Mouse (Mus musculus) megakaryocyte progenitor cell, adult 5-6 weeks (primary cell): Measurements from ENCODE around the gene Lrrc4c. TPM values are rescaled to one million over a fixed set of nuclear protein-coding genes. Genes with fewer than 3 reads are reported as not detected.

Experiments used
- ATAC-seq: replicated peaks from 2 replicates; pipeline ENCODE4 v1.8.0; 2016; ENCODE audit warnings: mild to moderate bottlenecking, moderate TSS enrichment, inconsistent platforms; ENCODE audit not compliant: poor library complexity
- total RNA-seq, 2 experiments: library from RNA; stranded (forward) in 1 of 2; stranded (reverse) in 1 of 2; fragments of 157-497, 149-512 nt in 1 of 2; fragments of 200-1000 nt in 1 of 2; gene quantifications; 2 replicates each; pipeline versions ENCODE4 v1.2.3 to v1.2.4; 2015 to 2017

Lrrc4c gene
- total RNA-seq, 2 experiments from 2014 or later: not detected

DNA sequence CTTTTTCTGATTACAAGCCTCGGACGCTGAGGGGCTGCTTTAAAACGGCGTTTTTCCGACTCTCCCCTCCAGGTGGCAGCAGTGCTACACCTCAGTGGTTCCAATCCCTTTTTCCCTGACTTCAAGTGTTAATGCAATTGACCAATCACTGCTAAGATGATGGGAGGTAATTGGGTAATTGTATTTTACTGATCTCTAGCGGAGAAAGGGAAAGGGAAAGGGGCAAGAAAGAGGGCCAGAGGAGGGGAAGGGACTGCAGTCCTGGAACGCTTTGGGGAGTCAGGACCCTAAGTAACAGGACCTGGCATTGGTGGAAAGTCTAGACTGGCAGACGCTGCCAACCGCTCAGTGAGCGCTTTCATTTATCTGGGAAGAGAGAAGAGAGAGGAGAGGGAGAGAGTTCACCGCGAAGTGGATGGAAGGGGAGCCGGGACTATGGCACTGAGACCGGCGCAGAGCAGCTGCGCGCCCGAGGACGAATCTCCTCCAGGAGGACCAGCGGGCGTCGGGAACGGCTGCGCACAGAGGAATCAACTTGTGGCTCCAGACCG lies 1148.3 kb downstream of the Lrrc4c start:
- ATAC-seq: peak; percentile 98

DNA sequence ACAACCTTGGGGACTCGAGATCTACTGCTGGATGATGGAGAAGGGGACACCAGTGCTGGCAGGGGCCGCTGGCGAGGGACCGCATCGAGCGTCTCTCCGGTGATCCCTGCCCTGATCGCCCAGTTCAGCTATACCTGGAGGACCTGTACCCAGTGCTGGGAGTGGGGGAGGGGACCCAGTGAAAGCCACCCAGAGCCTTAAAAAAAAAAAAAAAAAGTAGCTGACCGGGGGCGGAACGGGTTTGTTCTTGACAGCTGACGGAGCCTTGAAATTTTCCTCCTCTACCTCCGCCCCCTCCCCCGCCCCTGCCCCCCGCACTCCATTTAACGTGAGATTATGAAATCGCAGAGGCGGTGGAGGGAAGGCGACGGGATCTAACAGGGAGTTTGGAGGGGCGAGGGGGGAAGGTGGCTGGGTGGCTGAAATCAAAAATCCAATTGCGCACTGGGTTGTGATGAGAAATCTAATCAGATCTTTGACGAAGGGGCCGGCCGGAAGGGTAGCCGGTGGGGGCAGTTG lies 1149.1 kb downstream of the Lrrc4c start:
- ATAC-seq: no peak

DNA sequence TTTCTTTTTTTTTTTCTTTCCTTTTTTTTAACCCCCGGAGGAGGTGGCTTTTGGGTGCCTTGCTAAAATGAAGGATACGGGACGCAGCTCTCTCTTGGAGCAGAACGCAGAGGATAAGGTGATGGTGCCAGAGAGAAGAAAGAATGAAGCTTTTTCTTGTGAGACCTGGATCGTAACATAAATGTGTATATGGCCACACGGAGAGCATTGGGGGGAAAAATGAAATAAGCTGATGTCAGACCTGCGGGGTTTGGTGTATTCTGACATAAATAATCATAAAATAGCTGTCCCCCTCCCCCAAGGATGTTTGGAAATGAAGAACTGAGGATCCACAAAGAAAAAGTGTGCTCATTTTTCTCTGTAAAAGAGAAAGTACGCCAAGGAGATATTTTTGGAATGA lies 1149.7 kb downstream of the Lrrc4c start:
- ATAC-seq: no peak

DNA sequence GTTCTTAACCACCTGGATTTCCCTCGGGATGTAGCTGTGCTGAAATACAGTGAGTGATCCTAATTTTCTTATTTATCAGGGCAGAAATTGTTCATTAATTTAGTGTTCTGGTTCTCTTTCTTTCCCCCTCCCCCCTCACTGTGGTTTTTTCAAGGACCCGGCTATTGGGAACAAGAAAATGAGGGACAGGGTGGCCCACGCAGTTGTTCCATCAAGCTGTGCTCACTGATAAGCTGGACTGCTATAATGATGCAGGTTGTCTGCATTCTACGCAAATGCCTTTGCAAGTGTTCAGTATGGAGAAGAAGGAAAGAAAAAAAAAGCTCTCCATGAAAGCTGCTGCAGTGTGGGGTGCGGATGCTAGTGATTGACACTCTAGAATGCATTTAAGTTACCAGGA lies 1150.4 kb downstream of the Lrrc4c start:
- ATAC-seq: no peak

DNA sequence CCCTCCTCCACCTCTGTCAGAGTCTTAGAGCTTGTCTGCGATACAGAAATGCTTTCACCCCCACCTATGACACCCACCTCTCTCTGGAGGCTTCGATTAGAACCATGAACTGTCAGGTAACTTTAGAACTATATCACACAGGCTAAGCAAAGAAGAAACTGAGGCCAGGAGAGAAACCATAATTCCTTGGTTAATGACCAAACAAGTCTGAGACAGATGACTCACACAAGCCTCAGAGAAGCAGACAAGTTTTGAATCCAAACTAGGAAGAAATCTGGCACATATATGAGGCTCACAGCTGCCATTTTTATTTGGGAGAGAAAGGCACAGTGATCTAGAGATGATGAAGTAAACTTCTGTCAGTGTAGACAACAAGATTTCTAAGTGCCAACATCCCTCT lies 1151.4 kb downstream of the Lrrc4c start:
- no peak for ATAC-seq

DNA sequence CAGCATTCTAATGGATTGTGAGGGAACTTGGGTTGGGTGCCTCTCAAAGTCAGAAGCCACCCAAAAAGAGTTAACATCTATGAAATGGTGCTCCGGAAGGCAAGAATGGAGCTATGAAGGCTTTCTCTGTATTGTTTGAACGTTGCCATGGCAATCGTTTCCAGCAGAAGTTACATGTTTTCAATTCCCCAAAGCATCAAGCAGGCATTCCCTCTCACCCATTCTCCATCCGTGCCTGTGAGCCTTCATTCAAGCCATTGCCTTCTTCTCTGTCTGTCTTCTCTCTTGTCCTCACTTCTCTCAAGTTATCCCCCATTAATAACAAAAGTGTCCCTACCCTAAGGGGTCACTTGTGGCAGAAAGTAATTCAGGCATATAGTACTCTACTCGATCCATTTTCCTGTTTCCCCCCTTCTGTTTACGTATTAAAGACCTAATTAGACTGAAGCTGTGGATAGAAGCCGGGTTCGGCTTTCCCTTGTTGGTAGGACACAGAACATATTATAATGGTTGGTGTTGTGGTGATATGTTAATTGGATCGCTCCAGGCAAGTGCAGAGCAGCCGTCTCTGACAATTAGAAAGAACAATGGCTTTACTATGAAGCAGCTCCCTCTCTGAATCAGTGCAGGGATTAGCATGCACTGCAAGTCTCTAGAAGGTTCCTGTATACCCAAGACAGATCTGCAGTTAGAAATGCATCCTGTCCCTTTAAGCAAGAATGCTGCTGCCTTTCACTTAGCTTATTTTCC lies 1160.4 kb downstream of the Lrrc4c start:
- ATAC-seq: no peak

DNA sequence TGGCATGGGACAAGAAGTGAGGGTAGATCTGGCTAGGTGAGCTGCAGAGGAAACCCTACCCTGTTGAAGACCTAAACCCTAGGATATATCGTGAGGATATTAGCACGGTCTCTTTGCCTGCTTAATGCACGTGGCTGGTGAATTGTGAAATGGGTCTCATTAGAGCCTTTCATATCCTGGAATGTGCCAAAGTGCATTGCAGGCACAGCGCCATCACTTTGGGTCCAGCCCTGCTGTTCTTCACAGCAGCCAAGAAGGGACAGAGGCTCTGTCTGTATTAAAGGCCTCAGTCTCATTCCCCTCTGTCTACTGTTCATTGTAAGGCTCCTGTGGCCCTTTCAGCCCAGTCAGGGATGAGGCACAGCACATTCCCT lies 1160.9 kb downstream of the Lrrc4c start:
- no peak for ATAC-seq

DNA sequence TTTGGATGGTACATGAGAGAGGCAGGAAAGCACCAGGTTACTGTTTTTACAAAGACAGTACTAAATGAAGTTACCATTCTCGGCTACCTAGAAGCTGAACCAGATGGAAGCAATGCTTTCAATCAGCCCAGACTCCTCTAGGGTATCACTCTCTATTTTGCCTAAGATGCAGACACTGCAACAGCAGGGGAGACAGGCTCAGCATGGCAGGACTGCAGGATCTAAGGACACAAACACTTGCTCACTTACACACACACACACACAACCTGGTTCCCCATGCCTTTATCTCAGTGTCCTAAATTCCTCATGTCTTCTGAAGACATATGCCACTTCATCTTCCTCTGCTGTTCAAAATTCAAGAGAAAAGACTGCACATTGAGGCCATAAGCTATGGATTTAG lies 1167.0 kb downstream of the Lrrc4c start:
- no peak for ATAC-seq

DNA sequence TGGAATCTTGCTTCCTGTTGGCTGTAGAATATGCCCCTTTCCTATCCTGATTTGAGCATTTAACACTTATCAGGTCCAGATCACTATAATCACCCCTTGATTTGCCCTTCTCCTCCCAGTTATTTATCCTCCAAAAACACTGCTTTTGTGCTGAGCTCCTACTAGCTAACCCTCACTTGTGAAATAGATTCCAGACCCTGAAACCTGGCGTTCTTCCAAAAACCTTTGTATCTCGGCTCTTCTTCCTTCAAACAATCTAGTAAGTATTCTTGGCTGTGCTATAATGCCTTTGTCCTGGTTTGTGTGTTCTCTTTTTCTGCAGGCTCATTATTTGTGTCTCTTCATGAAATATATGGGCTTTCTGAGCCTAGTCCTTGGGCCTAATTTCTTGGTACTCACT lies 1167.6 kb downstream of the Lrrc4c start:
- ATAC-seq: no peak

DNA sequence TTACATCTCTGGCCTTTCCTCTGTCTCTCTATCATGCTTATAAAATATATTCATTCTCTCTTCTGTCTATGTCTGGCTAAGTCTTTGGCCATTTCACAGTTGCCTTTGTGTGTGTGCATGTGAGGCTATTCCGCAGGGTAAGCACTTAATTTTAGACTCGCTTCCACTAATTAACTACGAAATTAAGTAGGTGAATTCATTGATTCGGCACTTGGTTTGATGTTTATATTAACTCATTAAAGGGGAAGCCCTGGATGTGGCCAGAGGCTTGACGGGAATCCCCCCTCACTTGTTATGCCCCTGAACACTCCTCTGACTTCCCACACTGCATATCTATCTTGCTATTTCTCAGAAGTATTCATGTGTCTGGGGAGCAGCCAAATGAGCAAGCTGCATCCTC lies 1169.6 kb downstream of the Lrrc4c start:
- no peak for ATAC-seq

DNA sequence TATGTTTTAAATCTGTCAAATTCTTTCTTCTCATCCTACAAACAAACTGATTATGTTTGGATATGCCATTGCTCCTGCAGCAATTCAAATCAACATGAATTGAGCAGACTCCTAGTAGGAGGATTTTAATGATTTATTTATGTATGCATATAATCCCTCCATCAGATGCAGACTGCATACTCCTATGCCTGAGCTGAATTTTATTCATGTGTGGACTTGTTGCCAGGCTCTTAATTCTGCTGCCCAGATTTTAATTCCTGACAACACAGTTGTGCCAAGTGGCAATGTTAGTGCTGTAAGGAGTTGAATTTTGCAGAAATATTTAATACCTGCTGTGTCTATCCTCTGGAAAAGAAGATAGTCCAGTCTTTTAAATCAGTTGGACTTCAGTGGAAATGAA lies 1179.1 kb downstream of the Lrrc4c start:
- no peak for ATAC-seq

DNA sequence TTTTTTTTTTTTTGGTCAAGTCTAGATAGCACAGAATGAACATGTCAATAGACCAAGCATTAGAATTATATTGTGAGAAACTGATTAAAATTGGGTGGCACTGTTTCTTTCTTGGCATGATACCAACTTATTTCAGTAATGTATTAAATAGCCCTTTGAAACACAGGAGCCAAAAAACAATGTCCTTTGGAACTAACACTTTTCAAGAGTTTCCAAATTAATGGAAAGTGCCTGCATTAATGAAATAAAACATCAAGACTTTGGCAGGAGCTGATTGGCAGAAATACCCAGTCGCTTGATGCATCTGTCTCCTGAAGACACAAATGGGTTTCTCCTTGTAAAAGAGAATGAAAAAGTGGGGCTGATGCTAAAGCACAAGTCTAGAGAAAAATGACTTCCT lies 1184.5 kb downstream of the Lrrc4c start:
- ATAC-seq: no peak

DNA sequence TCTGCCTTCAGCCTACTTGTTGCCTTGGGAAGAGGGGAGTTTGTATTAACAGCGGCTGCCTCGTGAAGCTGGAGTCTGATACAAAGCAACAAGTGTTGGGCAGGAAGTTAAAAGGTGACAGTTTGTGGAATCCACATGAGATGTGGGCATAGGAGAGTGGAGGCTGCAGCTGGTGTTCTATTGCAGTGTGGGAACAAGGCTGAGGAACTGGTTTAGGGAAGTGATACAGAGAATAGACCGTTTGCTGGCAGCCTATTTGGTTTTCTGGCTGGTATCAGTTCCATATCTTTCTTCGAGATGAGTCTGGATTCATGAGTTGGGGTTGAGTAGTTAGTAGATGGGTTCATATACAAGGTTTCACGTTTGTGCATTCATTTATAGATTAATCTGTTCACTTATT lies 1186.9 kb downstream of the Lrrc4c start:
- ATAC-seq: peak; percentile 97

DNA sequence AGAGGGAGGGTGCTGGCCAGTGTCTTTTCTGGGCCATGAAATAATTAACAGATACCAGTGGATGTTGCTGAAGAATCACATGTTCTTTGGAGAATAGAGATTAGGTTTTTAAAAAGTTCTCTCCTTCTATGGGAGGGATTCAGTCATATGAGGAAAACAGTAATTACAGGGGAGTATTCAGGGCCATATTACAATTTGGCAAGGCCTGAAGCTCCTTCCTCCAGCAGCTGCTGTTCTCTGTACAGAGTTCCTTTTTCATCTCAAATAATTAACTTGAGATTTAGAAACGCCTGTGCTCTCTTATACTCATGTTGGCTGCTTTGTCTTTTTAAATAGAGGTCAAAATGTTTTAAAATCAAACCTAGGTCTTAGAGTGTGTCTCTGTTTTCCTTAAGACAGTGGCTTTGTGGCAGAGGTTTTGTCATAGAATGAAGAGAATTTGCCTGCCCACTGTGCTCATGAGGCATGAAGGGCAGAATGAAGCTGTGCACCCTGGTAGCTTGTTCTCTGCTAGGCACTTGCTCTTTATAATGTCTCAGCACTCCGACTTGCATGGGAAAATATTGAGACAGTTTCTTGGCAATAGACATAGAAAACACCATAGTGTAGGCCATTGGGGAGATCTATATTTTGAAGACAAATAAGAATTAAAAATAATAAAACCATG lies 1206.4 kb downstream of the Lrrc4c start:
- ATAC-seq: no peak

DNA sequence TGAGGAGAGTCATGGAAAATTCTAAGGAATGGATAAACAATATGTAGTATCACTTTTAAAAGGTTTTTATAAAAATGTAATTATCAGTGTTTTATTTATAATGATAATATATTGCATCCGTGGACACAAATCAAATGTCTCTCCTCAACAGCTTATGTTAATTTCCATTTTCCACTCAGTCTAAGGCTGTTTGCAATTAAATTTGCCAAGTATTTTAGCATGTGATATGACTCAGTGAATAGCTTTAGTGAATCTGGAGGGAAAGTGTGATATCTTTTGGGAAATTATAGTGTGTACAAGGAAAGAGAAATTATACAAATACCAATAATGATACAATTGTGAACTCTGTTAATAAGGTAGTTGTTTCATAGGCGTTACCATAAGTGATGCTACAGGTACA lies 1207.1 kb downstream of the Lrrc4c start:
- ATAC-seq: no peak

DNA sequence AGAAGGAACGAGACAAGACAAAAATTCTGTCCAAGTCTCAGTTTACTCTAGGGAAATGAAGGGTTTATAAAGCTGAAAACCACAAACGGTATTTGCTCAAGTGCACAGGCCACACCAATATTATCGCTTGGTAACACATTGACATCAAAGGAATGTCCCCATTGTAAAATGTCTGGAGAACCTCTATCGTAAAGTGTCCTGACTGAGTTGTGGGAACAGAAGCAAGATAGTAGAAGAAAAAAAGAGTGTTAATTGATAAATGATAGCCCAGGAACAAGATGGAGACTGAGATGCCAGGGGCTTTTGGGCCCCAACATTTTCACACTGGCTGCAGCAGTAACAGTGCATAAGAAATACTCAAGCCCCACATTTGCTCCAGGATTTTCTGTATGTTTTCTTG lies 1212.7 kb downstream of the Lrrc4c start:
- no peak for ATAC-seq

DNA sequence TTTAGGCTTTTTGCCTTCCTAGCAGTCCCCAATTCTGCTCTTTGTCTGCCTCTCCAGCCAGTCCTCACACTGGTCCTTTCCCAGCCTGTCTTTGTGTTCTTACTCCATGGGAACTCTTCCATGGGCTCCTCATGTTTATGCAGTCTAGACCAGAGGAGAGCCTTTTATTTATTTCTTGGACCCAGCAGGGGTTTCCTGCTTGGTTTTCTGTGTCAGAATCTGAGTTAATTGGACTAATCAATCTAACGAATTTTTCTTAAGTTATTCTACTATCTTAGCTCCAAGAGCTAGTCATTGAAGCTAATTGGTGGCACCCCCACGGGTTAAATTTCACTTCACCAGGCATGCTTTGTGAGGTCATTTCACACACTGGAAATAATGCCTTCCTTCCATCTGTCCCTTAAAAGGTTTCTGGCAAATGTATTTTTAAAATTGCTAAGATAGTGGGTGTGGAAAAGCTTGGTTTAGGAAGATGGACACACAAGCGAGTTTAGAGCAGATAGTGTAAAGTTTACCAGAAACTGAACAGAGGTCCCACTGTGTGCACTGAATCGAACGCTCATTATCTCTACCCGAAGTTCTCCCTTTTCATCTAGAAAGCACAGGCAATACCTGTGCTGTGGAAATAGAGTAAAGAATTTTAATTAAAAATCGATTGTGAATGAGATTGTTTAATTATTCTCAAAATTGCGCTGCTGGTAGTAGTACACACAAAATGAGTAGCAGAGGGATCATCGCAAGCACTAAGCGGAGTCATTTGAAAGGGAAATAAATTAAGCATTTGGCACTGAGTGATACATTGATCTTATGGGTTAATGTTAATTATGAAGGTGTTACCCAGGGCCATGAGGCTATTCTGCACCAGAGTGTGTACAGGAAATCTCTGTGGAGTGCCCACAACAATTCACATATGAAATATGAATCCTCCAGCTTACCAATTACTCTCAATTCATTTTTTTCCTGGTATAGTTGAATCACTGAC lies 1226.0 kb downstream of the Lrrc4c start:
- no peak for ATAC-seq

DNA sequence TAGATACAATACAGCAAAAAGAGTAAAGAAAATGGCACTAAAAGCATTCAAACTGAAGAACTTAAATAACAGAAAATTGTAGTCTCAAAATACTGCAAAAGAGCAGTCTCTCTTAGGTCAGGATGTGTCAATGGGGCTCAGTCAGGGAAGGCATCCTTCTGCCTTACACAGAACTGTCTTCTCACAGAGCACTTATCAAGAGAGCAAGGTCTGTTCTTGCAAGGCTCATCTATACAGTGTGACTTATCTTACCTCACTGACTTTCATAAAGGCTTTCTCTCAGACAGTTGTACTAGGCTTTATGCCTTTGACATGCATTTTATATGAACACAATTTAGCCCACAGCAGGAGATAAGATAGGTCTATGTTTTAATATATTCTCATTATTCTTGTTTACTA lies 1226.7 kb downstream of the Lrrc4c start:
- ATAC-seq: no peak

DNA sequence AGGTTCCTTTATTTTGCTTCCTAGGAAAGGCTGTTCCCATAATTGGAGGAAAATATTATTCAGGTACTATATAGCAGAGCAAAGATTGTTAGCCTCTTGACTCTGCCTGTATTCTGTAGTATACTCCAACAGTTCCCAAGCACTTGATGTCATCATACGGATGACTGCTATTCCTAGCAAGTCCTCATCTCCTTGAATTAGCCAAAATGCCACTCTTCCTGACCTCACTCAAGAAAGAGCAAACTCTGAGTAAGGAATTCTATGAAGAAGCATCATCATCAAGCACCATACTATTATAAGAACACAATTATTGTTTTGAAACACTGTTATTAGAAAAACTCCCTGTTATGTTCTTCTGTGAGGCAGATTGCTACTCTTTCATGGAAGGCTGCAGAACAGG lies 1228.0 kb downstream of the Lrrc4c start:
- ATAC-seq: no peak

DNA sequence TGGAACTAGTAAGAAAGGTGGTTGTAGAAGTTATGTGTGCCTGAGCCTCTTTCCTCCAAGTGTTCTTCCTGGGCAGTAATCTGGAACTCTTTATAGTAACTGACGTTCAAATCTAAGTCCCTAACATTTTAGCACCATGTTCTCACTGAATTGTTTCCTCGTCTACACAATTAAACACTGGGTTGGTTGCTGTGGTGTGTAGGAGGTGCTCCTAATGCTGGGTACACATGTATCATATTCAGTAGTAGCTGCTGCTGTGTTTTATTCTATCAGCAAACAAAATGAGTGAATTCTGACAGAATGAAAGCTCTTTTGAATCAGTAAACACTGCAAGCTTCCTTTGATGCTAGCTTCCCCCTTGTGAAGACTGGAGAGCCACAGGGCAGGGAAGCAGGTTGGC lies 1246.5 kb downstream of the Lrrc4c start:
- no peak for ATAC-seq

DNA sequence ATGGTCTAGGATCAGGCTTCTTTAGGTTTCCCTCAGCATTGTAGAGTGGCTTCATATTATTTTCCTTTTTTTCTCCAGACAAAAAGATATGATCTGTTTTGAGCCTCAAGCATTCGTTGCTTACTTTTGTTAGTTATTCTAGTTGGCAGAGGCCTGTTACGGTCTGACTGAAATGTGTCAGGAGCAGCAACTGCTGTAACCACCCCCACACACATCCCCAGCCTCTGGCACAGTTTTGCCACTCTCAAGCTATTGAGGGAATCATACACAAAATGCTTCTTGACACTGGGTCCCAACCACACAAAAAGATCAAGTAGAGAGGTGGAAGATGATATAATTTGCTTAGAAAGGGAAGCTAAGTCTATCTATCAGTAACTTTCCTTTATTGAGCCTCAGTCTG lies 1251.0 kb downstream of the Lrrc4c start:
- ATAC-seq: no peak
